Mouse (Mus musculus) liver, adult (tissue): Measurements from ENCODE around the gene Ldlrad3.

Experiments used
- GATA4 ChIP-seq: IDR thresholded peaks from 2 replicates; pipeline ENCODE4 v1.6.1; 2014; ENCODE audit warnings: mild to moderate bottlenecking, low read length; ENCODE audit not compliant: insufficient replicate concordance

Ldlrad3 gene

GRCm38 (mm10) chr2:102157555-102157954 lies 28.6 kb downstream of the Ldlrad3 start:
- no peak for TF ChIP-seq GATA4

GRCm38 (mm10) chr2:102157010-102157409 lies 29.2 kb downstream of the Ldlrad3 start:
- no peak for TF ChIP-seq GATA4

- TF ChIP-seq GATA4, result no peak
Observed at GRCm38 (mm10) chr2:102156460-102156859, 29.7 kb downstream of the Ldlrad3 start.

GRCm38 (mm10) chr2:102155306-102156015 lies 30.7 kb downstream of the Ldlrad3 start:
- no peak for TF ChIP-seq GATA4

- no peak for TF ChIP-seq GATA4
Observed at GRCm38 (mm10) chr2:102154771-102155211, 31.4 kb downstream of the Ldlrad3 start.

DNA sequence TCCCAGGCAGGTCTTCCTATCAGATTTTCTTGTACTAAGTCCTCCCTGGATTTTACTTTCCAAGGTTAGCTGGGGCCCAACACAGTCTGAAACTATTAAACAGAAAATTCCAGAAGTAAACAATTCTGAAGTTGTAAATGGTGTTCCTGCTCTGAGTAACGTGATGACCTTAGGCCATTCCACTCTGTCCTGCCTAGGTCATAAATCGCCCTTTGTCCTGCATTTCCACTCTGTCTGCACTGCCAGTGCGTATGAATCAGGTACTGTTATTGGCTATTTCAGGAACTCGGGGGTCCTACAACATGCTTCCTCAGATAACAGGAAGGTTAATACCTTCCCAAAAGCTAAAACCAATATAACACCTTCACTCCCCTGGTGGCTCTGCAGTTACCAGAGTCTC lies 31.9 kb downstream of the Ldlrad3 start:
- no peak for TF ChIP-seq GATA4

DNA sequence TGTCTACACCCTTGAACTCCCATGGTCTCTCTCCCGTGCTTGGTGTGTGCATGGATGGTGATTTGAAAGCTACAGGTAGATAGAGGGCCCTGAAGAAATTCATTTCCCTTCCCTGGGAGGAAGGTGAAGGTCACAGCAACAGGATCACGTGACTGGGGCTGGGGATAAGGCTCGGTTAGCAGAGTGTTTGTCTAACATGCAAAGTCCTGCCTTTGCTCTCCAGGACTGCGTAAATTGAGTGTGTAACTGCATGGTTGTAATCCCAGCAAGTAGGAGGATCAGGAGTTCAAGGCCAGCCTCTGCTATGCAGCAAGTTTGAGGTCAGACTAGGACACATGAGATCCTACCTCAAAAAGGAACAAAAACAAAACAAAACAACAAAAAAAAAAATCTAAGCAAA lies 32.7 kb downstream of the Ldlrad3 start:
- TF ChIP-seq GATA4, result no peak

- TF ChIP-seq GATA4, result no peak
Observed at GRCm38 (mm10) chr2:102152851-102153250, 33.3 kb downstream of the Ldlrad3 start.

GRCm38 (mm10) chr2:102149058-102149457 lies 37.1 kb downstream of the Ldlrad3 start:
- TF ChIP-seq GATA4, result no peak

GRCm38 (mm10) chr2:102148093-102148492 lies 38.1 kb downstream of the Ldlrad3 start:
- no peak for TF ChIP-seq GATA4

GRCm38 (mm10) chr2:102147561-102147960 lies 38.6 kb downstream of the Ldlrad3 start:
- TF ChIP-seq GATA4, result no peak

DNA sequence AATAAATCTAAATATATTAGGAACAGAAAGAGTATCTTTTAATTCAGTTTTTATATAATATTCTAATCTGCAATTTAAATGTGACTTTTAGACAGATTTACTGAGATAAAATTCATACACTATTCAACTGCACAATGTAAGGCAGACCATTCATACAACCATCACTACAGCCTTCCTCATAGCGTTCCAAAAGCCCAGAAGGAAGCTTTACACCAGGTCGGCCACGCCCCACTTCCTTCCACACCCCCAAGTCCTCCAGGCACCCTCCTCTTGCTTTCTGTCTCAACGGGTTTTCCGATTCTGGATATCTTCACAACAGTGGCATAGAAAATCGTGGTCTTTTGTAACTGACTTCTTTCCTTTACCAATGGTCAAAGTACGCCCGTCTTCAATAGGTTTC lies 39.8 kb downstream of the Ldlrad3 start:
- no peak for TF ChIP-seq GATA4

- no peak for TF ChIP-seq GATA4
Observed at GRCm38 (mm10) chr2:102145036-102145435, 41.1 kb downstream of the Ldlrad3 start.

DNA sequence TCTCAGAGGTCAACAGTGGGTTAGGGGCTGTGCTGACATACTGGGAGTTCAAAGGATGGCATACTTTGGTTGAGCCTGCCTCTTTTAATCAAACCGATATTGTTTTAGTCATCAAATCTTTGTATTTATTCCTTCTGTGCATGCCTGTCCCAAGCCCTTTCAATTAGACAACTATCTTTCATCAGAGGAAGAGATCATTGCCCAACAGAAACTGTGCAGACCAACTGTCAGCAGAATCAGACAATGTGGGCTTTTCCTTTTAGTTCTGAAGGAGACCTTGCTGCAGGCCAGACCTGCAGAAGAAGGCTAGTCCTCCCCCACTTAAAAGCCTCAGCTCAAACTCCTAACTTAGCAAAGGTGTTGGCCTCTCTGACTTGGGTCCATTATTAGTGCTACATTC lies 41.9 kb downstream of the Ldlrad3 start:
- no peak for TF ChIP-seq GATA4

DNA sequence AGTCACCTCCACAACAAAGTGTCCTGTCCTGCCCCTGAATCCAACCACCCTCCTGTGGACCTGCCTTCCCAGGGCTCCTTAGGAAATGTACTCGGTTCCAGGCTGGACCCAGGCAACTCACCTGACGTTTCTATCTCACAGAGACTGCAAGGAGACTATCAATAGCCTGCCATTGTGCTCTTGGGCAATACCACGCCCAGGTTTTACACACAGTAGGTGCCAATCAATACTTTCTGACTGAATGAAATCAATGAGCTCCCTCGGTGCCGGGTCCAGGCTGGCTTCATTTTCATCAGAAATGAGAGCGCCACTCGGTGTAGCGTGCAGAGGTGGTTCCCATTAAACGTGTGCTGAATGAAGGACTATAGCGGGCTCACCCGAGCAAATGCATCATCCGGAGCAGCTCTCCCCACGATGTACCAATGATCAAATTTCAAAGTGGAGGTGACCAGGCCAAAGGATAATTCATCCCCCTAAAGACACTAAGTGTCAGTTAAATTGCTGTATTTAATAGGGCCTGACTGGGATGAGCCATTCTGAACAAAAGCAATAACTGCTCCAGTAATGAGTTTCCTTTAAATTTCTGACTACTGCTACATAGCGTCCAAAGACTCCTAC lies 43.4 kb downstream of the Ldlrad3 start:
- no peak for TF ChIP-seq GATA4

GRCm38 (mm10) chr2:102142197-102142623 lies 44.0 kb downstream of the Ldlrad3 start:
- no peak for TF ChIP-seq GATA4

DNA sequence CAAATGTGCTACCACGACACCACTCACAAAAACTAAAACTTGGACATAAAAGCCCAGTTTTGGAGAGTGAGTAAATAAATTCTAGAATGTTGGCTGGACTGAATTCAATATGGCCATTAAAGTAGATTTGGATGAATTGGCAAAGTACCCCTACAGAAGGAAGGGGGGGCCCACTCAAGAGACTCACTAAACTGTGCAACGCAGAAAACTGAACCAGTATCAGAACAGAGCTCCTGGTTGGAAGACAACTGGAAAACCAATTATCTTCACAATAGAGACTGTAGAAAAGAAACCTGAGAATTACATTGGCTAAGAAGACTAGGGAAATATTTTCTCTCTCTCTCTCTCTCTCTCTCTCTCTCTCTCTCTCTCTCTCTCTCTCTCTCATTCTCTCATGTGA lies 45.0 kb downstream of the Ldlrad3 start:
- TF ChIP-seq GATA4, result no peak
